Mouse (Mus musculus) MEL (cell line): Measurements from ENCODE around the gene Jup. TPM values are rescaled to one million over a fixed set of nuclear protein-coding genes. Genes with fewer than 3 reads are reported as not detected.
A peak's percentile ranks its signal among the peaks of the same experiment; 100 is the strongest.

ENCODE experiments used
- DNase-seq: peaks from one replicate; pipeline ENCODE4 v3.0.0; 2011; ENCODE audit warnings: low read depth, low spot score
- H3K27ac ChIP-seq: 2 replicates; pipeline ENCODE4 v1.5.1; 2012; ENCODE audit warnings: low read depth, mild to moderate bottlenecking, control low read depth, low read length, moderate library complexity; ENCODE audit not compliant: control insufficient read depth
- H3K27me3 ChIP-seq, 2 experiments: fragments of 150-350 bp in 1 of 2; sonication (generic) in 1 of 2; 2 replicates each; pipeline ENCODE4 v1.6.1; 2012; ENCODE audit warnings: low read length in 2 of 2, mild to moderate bottlenecking in 2 of 2, improper control_type of control experiment in 1 of 2, moderate library complexity in 1 of 2; ENCODE audit not compliant: insufficient read depth in 2 of 2, control insufficient read depth in 1 of 2
- H3K36me3 ChIP-seq, 2 experiments: 2 replicates each; pipeline ENCODE4 v1.6.1; 2012 to 2014; ENCODE audit warnings: low read length in 2 of 2, improper control_type of control experiment in 1 of 2, inconsistent platforms in 1 of 2, mild to moderate bottlenecking in 1 of 2; ENCODE audit not compliant: insufficient read depth in 2 of 2, control insufficient read depth in 1 of 2
- H3K4me1 ChIP-seq, 2 experiments: fragments of 150-350 bp in 1 of 2; sonication (generic) in 1 of 2; 2 replicates each; pipeline ENCODE4 v1.6.1; 2012; ENCODE audit warnings: low read length in 2 of 2, improper control_type of control experiment in 1 of 2, mild to moderate bottlenecking in 1 of 2; ENCODE audit not compliant: insufficient read depth in 2 of 2, control insufficient read depth in 1 of 2
- H3K4me3 ChIP-seq, 2 experiments: fragments of 150-350 bp in 1 of 2; sonication (generic) in 1 of 2; 2 replicates each; pipeline ENCODE4 v1.5.1; 2012; ENCODE audit warnings: low read depth in 2 of 2, low read length in 2 of 2, mild to moderate bottlenecking in 2 of 2, moderate library complexity in 2 of 2, control low read depth in 1 of 2, improper control_type of control experiment in 1 of 2; ENCODE audit not compliant: control insufficient read depth in 1 of 2, insufficient read depth in 1 of 2
- H3K79me2 ChIP-seq: 2 replicates; pipeline ENCODE4 v1.6.1; 2012; ENCODE audit warnings: mild to moderate bottlenecking, low read length, moderate library complexity; ENCODE audit not compliant: control insufficient read depth, poor library complexity, insufficient read depth
- H3K9ac ChIP-seq: 2 replicates; pipeline ENCODE4 v1.6.1; 2012; ENCODE audit warnings: low read depth, mild to moderate bottlenecking, control low read depth, low read length, moderate library complexity; ENCODE audit not compliant: control insufficient read depth, poor library complexity, severe bottlenecking
- H3K9me3 ChIP-seq: fragments of 150-350 bp; sonication (generic); replicated peaks from 2 replicates; pipeline ENCODE4 v1.6.1; 2012; ENCODE audit warnings: mild to moderate bottlenecking, low read length, improper control_type of control experiment, moderate library complexity; ENCODE audit not compliant: insufficient read depth
- BHLHE40 ChIP-seq: IDR thresholded peaks from 2 replicates; pipeline ENCODE4 v1.6.1; 2012; ENCODE audit warnings: low read depth, mild to moderate bottlenecking, inconsistent platforms, low read length, improper control_type of control experiment, borderline replicate concordance
- CHD2 ChIP-seq: IDR thresholded peaks from 2 replicates; pipeline ENCODE4 v1.6.1; 2011; ENCODE audit warnings: low read length, improper control_type of control experiment
- CTCF ChIP-seq, 3 experiments: IDR thresholded peaks in 2 of 3; conservative IDR thresholded peaks in 1 of 3; 2 replicates each; pipeline ENCODE4 v1.5.1; 2011 to 2012; ENCODE audit warnings: low read length in 3 of 3, low read depth in 2 of 3, mild to moderate bottlenecking in 2 of 3, improper control_type of control experiment in 1 of 3, inconsistent platforms in 1 of 3, mixed read lengths in 1 of 3, moderate library complexity in 1 of 3; ENCODE audit not compliant: control insufficient read depth in 1 of 3, insufficient read depth in 1 of 3, poor library complexity in 1 of 3, severe bottlenecking in 1 of 3
- E2F4 ChIP-seq: IDR thresholded peaks from 2 replicates; pipeline ENCODE4 v1.6.1; 2011; ENCODE audit warnings: low read depth, low read length, improper control_type of control experiment, borderline replicate concordance
- ELF1 ChIP-seq: IDR thresholded peaks from 2 replicates; pipeline ENCODE4 v1.6.1; 2014; ENCODE audit warnings: low read depth, mild to moderate bottlenecking, inconsistent platforms, low read length, improper control_type of control experiment, moderate library complexity
- EP300 ChIP-seq, 2 experiments: IDR thresholded peaks; 2 replicates each; pipeline ENCODE4 v1.6.1; 2011; ENCODE audit warnings: improper control_type of control experiment in 2 of 2, low read length in 2 of 2, low read depth in 1 of 2, mild to moderate bottlenecking in 1 of 2
- GATA1 ChIP-seq: IDR thresholded peaks from 2 replicates; pipeline ENCODE4 v1.6.1; 2011; ENCODE audit warnings: low read depth, low read length, improper control_type of control experiment
- HCFC1 ChIP-seq: IDR thresholded peaks from 2 replicates; pipeline ENCODE4 v1.6.1; 2012; ENCODE audit warnings: low read depth, mild to moderate bottlenecking, inconsistent platforms, low read length, improper control_type of control experiment, moderate library complexity
- JUND ChIP-seq: IDR thresholded peaks from 2 replicates; pipeline ENCODE4 v1.6.1; 2011; ENCODE audit warnings: low read depth, mild to moderate bottlenecking, improper control_type of control experiment, low read length
- KAT2A ChIP-seq: conservative IDR thresholded peaks from 2 replicates; pipeline ENCODE4 v1.6.1; 2012; ENCODE audit warnings: low read depth, low read length, improper control_type of control experiment, inconsistent platforms
- MAZ ChIP-seq: IDR thresholded peaks from 2 replicates; pipeline ENCODE4 v1.6.1; 2012; ENCODE audit warnings: low read depth, mild to moderate bottlenecking, inconsistent platforms, low read length, improper control_type of control experiment
- MEF2A ChIP-seq: IDR thresholded peaks from 2 replicates; pipeline ENCODE4 v1.6.1; 2014; ENCODE audit warnings: low read depth, mild to moderate bottlenecking, inconsistent platforms, low read length, improper control_type of control experiment; ENCODE audit not compliant: poor library complexity, insufficient replicate concordance, severe bottlenecking; ENCODE audit errors: extremely low read depth
- MXI1 ChIP-seq: IDR thresholded peaks from 2 replicates; pipeline ENCODE4 v1.6.1; 2011; ENCODE audit warnings: mild to moderate bottlenecking, low read depth, low read length, improper control_type of control experiment
- MYB ChIP-seq: IDR thresholded peaks from 2 replicates; pipeline ENCODE4 v1.6.1; 2011; ENCODE audit warnings: mild to moderate bottlenecking, low read depth, low read length, improper control_type of control experiment
- MYC ChIP-seq: IDR thresholded peaks from 2 replicates; pipeline ENCODE4 v1.6.1; 2011; ENCODE audit warnings: low read depth, mild to moderate bottlenecking, low read length, improper control_type of control experiment, moderate library complexity
- NELFE ChIP-seq: IDR thresholded peaks from 2 replicates; pipeline ENCODE4 v1.6.1; 2011; ENCODE audit warnings: low read depth, low read length, improper control_type of control experiment
- RAD21 ChIP-seq: IDR thresholded peaks from 2 replicates; pipeline ENCODE4 v1.6.1; 2011; ENCODE audit warnings: mild to moderate bottlenecking, low read depth, low read length, improper control_type of control experiment
- SMC3 ChIP-seq: IDR thresholded peaks from 2 replicates; pipeline ENCODE4 v1.6.1; 2011; ENCODE audit warnings: low read depth, low read length, improper control_type of control experiment
- TBP ChIP-seq: IDR thresholded peaks from 2 replicates; pipeline ENCODE4 v1.8.0; 2011; ENCODE audit warnings: low read depth, low read length, improper control_type of control experiment
- TCF12 ChIP-seq: IDR thresholded peaks from 2 replicates; pipeline ENCODE4 v1.6.1; 2014; ENCODE audit warnings: low read depth, mild to moderate bottlenecking, inconsistent platforms, low read length, improper control_type of control experiment, moderate library complexity
- USF1 ChIP-seq: IDR thresholded peaks from 2 replicates; pipeline ENCODE4 v1.6.1; 2014; ENCODE audit warnings: low read depth, mild to moderate bottlenecking, inconsistent platforms, low read length, improper control_type of control experiment, moderate library complexity
- ZC3H11A ChIP-seq: IDR thresholded peaks from 2 replicates; pipeline ENCODE4 v1.6.1; 2012; ENCODE audit warnings: low read depth, mild to moderate bottlenecking, inconsistent platforms, low read length, improper control_type of control experiment
- ZKSCAN1 ChIP-seq: IDR thresholded peaks from 2 replicates; pipeline ENCODE4 v1.6.1; 2012; ENCODE audit warnings: low read depth, mild to moderate bottlenecking, inconsistent platforms, low read length, improper control_type of control experiment, moderate library complexity
- ZNF384 ChIP-seq: IDR thresholded peaks from 2 replicates; pipeline ENCODE4 v1.6.1; 2012; ENCODE audit warnings: low read depth, mild to moderate bottlenecking, inconsistent platforms, low read length, improper control_type of control experiment
- polyA plus RNA-seq, 2 experiments: library from polyadenylated mRNA; stranded (reverse) in 1 of 2; unstranded in 1 of 2; fragments of >175 nt in 1 of 2; fragments of >200 nt in 1 of 2; gene quantifications; 2 replicates each; pipeline versions ENCODE4 v1.2.1 to v1.2.4; 2012; ENCODE audit warnings: low replicate concordance in 2 of 2, low read depth in 1 of 2; ENCODE audit not compliant: insufficient read length in 2 of 2, insufficient read depth in 1 of 2, missing spikeins in 1 of 2
- total RNA-seq: library from RNA; depleted of rRNA; stranded (reverse); fragments of 300-350 nt; gene quantifications from 2 replicates; pipeline ENCODE4 v1.2.3, GENCODE M21; 2012

Jup gene
- total and polyA plus RNA-seq, 3 experiments: 1.0 to 8.5 TPM; not detected in 1

DNA sequence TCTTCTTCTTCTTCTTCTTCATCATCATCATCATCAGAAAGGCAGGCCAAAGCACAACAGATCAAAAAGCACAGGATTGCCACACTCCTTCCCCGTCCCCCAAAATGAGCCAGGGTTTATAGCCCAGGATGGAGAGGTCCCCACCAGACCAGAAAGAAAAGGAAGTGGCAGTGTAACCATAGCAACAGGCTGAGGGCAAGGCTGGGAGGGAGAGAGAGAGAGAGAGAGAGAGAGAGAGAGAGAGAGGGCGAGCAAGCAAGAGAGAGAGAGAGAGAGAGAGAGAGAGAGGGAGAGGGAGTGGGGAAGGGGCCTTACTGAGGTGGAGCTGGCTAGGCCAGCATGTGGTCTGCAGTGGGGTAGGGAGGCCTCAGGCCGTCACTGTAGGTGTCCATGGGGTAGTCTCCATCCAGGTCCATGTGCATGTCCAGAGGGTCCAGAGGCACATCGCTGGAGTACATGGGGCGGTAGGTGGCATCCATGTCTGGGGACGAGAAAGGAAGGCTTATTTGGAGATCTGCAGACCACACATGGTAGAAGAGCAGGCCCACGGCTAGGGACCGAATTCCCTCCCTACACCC, 25.5 kb downstream of the Jup start:
- Histone ChIP-seq H3K79me2 (no peaks in the 10 kb centered on the region), H3K36me3 (no peaks in the 10 kb centered on the region), H3K9me3 (no peaks in the 10 kb centered on the region), H3K4me1 (no peaks in the 10 kb centered on the region), H3K27me3 (no peaks in the 10 kb centered on the region; a peak in 1 of 4 replicates), H3K27ac (no peak overlapping the region), H3K9ac (no peak overlapping the region), H3K4me3 (no peak overlapping the region)
- TF ChIP-seq MAZ: 0 out of 2 replicates have a peak, but pooled peaks have one; percentile 40
- no peak for TF ChIP-seq MEF2A
- peak; percentile 99 for TF ChIP-seq JUND
- no peak for TF ChIP-seq MYB
- TF ChIP-seq CTCF (IDR thresholded peaks at IDR 0.05 in 2 of 3, conservative IDR thresholded peaks at IDR 0.05 in 1 of 3; ENCODE audit: control insufficient read depth in 1 of 3, insufficient read depth in 1 of 3, low read depth in 2 of 3, low read length in 3 of 3, poor library complexity in 1 of 3, severe bottlenecking in 1 of 3): no peak
- no peak for TF ChIP-seq GATA1
- DNase-seq: peak; percentile 48

GRCm38 (mm10) chr11:100369822-100370221, 27.7 kb downstream of the Jup start:
- Histone ChIP-seq H3K9ac (no peak overlapping the region), H3K4me3 (no peak overlapping the region), H3K4me1 (no peaks in the 10 kb centered on the region), H3K27me3 (no peaks in the 10 kb centered on the region; a peak in 2 of 4 replicates), H3K27ac (no peak overlapping the region), H3K9me3 (no peaks in the 10 kb centered on the region), H3K36me3 (no peaks in the 10 kb centered on the region), H3K79me2 (no peaks in the 10 kb centered on the region)
- no peak for DNase-seq
- TF ChIP-seq CHD2 (no peak), RAD21 (no peak), ZC3H11A (no peak), KAT2A (no peak), HCFC1 (no peak), TCF12 (no peak), MYC (no peak), NELFE (no peak), ELF1 (no peak), EP300 (IDR thresholded peaks at IDR 0.05; ENCODE audit: low read depth in 1 of 2, low read length in 2 of 2) (no peak), ZNF384 (no peak), ZKSCAN1 (no peak), SMC3 (no peak), BHLHE40 (no peak), MXI1 (no peak), TBP (no peak), E2F4 (no peak), USF1 (no peak)
- TF ChIP-seq, all 39 proteins: peak for 0
